Mouse (Mus musculus): ENCODE measurements around the gene Mrap2.
"Not testable (repeated sequence)": the region's sequence is repeated elsewhere in the genome, so short reads cannot be mapped to it uniquely, and the experiment has no call there.

The Mrap2 gene

DNA sequence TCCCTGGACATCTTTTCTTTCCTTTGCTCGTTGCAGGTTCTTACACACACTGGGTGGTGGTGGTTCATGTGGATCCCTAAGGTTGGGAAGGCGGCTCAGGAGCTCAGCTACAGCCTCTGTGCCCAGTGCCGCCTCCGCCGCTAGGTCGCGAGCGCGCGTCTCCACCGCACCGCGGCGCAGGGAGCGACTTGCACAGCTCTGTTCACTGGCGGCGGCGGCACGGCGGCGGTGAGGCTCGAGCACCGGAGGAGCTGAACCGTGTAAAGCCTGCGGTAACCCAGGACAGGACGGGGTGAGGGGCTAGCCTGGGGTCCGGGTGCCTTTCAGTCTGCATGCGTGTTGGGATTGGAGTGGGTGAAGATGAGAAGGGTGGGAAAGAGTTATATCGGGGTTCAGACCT, at the start of gene Mrap2:
Gene Mrap2, plus strand, starts transcription at position 201 of the 400 bp plus-strand sequence.
- in situ Hi-C loops (cut with MboI, MseI): no loop called here

DNA sequence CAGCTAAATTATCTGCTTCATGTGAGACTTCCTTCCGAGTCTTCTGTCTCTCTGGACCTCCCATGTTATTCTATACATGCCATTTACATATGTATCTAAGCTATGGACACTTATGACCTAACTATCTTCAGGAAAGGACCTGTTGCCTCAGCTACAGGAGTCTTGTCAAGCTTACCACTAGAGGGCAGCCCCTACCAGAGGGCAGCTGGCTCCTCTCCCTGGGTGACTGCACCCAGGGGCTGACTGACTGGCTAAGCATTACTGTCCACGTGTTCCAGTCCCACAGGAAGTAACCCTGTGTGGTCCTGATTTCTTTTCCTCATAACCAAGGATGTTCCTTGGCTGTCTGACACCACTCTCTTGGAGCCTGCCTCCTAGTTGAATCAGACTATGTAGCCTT, 46.1 kb upstream of the Mrap2 start:
- in situ Hi-C loops (cut with MboI, MseI): loop anchor here in 1 of 2 experiments (10.0 kb wide), 1 partner anchor 503 kb away; no protein-coding TSS in a partner anchor

DNA sequence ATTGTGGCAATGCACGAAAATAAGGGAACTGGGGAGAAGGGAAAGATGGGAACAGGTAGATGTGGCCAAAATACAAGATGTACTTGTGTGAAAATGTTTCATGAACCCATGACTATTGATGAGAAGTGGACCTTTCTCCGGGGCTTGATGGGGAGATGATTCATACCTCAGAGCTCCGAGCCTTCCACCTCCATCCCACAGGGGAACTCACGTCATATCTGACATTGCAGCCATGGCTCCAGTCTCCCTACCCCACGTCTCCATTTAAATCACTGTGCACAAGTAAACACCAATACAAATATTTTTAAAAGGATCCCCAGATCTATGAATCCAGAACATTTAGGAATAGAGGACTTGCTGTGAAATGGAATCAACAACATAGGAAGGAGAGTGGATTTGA, 29.1 kb upstream of the Mrap2 start:
- in situ Hi-C loops (cut with MboI, MseI): no loop called here

DNA sequence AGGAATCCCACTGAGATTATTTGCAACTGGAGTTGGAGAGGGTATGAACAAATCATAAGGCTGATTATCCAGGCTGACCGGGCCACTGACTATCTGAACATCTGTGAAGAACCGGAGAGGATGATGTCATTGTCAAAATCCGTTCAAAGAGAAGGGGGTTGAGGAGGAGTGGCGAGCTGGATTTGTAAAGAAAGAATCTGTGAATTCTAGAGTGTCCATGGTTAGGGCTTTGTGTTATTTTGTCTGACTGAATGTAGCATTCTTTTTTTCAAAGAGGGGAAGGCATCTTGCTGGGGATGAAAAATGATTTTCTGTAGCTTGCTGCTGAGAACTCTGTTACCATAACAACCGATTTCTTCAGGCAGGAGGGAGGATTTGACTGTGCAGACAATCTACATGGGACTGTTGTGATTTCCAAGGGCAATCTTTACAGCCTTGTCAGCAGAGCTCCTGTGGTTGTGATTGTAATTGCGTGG, 28.6 kb upstream of the Mrap2 start:
- in situ Hi-C loops (cut with MboI, MseI): no loop called here

DNA sequence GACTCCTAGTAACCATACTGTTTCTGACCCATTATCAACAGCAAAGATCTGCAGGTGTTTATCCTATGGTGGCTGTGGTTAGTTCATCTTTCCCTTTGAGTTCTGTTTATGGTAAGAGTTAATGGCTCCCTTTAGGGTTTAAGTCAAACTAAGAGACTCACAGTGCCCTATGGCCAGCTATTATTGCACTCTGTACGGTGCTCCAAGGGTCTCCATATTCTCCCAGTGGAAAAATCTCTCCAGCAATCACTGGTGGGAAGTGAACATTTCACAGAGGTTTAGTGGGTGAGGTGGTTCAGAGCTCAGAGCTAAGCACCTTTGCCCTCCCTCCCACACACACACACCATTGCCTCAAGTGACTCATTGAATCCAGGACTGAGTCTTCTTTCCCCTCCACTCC, 28.1 kb upstream of the Mrap2 start:
- in situ Hi-C loops (cut with MboI, MseI): no loop called here

DNA sequence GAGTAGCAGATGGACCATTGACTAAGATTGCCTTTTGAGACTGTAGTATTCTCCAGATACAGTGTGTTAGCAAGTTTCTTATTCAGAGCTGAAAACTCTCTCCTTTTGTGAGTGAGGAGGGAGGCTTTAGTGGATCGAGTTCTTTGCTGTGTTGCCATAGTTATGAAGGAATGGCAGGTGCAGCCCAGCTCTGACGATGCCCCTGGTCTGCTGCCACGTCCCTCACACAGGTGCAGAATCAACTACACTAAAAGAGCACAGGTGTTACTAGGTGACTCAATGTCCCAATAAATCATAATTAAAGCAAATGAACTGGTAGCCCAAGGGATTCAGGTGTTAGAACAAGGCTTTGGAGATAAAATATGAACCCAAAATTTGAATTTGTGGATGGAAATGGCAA, 25.1 kb upstream of the Mrap2 start:
- in situ Hi-C loops (cut with MboI, MseI): no loop called here

DNA sequence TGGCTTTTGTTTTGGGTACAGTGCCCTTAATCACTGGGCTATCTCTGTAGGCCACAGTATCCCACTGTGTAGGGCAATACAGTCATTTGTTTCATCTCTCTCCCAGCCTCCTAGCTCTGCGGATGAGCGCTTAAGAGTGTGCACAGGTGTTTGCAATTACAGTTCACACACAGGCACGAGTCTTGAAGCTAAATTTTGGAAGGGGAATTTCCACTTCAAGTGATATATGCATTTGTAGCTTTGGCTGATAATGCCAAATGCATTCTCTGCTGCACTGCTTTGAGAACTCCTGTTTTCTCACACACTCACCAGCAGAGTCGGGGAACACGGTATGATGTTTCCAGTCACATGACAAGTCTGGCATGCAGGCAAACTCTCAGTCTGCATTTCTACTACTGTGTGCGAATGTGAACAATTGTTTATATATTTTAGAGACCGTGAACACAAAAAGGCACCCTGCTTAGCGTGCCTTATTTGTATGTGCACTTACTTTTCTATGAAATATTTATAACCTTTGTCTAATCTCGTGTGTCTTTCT, 22.1 kb upstream of the Mrap2 start:
- in situ Hi-C loops (cut with MboI, MseI): no loop called here

DNA sequence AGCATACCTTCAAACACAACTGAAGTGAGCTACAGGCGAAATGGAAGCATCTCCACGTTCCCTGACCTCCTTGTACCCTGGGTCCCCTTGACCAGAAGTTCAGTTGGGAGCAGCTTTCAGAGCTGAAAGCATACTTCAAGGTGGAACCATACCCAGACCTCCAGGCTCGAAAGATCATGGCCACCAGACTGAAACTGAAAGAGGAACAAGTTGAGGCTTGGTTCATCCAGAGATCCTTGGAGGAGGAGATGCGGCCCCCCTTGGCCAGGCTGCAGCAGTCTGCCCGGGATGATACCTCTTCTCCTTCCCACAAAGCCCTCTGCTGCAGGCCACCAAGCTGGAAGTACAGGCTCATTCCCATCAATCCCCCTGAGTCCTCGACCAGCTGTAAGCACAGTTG, 17.1 kb upstream of the Mrap2 start:
- in situ Hi-C loops (cut with MboI, MseI): not testable (repeated sequence)

DNA sequence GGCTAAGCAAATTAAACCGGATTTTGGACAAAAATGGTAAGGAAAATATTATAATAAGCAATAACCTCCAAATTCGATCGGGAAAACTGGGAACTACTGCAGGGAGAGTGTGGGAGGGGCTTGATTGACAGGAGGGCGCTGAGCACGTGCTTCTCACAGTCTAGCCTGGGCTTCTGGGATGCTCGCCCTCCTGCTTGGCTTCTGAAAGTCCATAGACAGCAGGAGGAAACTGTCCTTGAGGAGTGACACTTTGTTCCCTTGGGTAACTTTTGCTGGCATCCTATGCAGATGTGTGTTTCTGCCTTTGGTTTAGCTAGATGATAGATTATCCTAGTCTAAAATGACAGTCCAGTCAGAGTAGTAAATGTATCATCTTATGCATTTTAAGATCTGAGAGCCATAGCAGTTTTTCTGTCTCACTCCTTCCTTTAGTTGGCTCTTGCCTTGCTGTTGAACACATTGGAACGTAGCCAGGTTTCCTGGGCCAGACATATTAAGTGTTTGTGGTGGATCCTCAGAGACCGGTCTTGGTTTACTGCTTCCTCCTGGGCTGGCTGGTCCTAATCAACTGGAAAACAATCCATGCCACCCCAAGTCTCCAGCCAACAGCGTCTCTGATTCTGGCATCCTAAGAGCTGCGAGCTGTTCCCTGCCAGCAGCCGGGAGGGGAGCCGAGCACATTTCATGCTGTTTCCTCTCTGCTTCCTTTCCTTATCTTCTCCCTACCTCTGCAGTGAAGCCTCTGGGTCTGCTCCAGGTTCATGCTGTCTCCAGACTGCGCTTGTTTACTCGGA, 8.1 kb upstream of the Mrap2 start:
- in situ Hi-C loops (cut with MboI, MseI): no loop called here

DNA sequence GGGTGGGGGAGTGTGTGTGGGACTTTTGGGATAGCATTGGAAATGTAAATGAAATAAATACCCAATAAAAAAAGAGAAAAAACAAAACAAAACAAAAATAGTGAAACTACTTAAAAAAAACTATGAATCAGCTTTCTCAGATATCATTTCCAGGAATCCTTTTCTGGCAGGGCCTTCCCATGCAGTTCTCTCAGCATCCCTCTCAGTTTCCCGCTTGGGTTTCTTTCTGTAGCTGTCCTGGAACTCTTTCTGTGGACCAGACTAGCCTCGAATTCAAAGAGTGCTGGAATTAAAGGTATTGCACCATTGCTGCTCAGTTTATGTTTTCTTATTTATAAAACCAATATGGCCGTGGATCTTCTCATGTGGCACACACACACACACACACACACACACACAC, 1.0 kb upstream of the Mrap2 start:
- in situ Hi-C loops (cut with MboI, MseI): no loop called here

DNA sequence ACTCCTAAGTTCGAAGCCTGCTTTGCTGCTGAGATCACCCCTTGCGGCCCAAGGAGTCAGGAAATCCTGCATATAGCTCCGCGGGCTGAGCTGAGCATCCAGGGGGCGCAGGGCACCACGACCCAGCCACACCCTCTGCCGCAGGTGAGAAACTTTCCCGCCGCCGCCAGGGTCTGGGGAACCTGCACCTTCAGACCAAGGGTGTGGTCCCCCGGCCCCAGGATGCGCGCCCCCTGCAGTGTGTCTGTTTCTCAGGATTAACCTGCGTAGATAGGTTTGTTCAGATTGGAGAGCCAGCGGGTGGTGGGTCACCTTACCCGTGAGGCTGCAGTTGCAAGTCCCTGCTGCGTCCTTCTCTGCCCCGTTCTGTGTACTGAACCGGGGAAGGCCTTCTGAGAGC, 426 bp downstream of the Mrap2 start:
- in situ Hi-C loops (cut with MboI, MseI): no loop called here

DNA sequence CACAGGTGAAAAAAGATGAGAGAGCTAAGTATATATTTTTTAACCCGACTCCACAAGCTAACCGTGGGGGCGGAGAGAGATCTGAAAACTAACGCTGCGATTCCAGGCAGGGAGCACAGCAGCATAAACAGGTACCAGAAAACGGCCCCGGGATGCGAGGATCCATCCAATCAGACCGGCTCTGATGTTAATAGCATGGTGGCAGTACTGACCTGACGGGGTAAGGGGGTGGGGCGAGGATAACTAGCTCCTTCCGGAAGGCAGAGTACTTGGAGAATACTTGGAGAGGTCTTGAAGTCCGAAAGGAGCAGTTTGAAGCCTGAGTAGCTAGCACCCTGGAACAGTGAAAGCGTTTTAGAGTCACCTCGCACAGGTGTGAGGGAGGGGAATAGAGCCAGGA, 1.1 kb downstream of the Mrap2 start:
- in situ Hi-C loops (cut with MboI, MseI): no loop called here

DNA sequence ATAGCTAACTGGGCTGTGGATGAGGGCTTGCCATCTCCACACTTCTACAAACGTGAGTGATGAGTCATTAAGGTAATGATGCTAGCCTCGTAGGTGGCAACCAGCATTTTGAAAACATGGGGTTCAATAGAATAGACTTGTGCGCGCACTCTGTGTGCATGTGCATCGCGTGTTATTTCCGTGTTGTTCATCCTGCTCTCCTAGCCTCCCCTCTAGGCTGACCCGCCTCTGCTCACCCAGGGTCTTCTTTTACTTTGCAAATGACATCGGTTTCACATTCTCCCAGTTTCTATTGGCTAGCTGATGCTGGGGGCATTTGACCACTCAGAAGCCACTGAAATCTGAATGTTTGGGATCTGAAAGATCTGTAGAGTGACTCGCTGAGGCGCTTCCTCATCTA, 1.6 kb downstream of the Mrap2 start:
- in situ Hi-C loops (cut with MboI, MseI): no loop called here

DNA sequence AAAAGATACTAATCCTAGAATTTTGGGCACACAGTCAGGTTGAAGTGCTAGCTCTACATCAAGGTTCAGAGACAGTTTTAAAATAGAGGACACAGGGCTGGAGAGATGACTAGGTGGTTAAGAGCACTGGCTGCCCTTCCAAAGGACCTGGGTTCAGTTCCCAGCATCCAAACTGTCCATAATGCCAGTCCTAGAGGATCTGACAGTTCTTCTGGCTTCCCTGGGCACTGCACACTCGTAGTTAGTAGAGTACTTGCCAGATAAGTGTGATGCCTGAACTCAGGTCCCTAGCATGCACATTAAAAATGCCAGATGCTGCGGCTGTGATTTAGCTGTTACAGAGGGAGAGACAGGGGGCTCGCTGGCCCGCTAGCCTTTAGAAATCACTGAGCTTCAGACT, 2.3 kb downstream of the Mrap2 start:
- in situ Hi-C loops (cut with MboI, MseI): no loop called here

DNA sequence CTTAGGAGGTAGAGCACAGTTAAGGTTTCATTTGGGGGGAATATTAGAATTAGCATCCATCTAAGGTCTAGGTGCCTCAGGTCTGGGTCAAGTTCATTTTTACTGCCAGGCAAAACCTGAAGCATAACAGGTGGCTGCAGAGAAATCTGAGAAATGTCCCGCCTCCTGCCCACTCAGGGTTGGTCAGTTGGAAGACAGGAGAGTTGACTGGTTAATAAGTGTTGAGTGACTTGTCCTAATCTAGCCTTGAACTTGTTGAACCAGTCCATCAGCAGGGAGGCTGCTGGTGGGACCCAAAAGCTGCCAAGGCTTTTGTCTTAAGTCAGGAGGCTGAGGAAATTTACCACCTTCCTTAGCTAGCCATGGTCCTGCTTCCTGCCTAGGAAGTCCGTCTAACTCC, 3.8 kb downstream of the Mrap2 start:
- in situ Hi-C loops (cut with MboI, MseI): no loop called here

DNA sequence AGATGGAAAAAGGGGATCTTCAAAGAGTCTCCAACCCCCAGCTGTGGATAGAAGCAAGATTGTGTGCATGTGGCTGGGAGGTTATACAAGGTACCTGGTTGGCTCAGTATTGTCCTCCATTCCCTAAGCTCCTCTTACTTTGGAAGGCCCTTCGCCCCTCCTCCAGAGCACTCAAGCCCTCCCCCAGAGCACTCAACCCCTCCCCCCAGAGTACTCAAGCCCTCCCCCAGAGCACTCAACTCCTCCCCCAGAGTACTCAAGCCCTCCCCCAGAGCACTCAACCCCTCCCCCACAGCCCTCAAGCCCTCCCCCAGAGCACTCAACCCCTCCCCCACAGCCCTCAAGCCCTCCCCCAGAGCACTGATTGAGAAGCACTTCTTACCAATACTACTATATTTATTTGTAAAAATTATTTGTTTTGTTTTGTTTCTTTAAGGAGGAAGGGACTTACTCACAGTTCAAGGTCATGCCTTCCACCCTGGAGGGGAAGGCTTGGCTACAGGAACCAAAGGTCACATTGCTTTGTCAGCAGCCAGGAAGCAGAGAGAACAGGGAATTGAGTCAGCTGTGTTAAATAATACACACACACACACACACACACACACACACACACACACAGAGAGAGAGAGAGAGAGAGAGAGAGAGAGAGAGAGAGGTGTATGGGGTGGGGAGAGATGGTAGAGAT, 8.7 kb downstream of the Mrap2 start:
- in situ Hi-C loops (cut with MboI, MseI): no loop called here

DNA sequence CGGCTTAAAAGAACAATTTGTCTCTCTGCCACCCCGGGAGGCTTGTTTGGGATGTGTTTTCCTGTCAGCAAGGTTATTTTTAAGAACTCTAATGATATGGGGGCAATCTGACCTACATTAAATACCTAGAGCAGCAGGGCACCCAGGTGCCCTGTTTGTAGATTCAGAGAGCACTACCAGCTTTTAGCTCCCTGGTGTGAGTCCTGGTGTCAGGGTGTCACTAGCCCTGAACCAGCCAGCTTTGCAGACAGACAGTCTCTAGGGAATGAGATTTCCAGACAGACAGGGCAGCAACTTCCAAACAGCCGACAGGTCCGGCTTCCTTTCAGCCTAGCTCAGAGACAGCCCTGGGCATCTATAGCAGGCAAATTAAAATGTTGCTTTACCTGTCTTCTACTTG, 18.5 kb downstream of the Mrap2 start:
- in situ Hi-C loops (cut with MboI, MseI): no loop called here

DNA sequence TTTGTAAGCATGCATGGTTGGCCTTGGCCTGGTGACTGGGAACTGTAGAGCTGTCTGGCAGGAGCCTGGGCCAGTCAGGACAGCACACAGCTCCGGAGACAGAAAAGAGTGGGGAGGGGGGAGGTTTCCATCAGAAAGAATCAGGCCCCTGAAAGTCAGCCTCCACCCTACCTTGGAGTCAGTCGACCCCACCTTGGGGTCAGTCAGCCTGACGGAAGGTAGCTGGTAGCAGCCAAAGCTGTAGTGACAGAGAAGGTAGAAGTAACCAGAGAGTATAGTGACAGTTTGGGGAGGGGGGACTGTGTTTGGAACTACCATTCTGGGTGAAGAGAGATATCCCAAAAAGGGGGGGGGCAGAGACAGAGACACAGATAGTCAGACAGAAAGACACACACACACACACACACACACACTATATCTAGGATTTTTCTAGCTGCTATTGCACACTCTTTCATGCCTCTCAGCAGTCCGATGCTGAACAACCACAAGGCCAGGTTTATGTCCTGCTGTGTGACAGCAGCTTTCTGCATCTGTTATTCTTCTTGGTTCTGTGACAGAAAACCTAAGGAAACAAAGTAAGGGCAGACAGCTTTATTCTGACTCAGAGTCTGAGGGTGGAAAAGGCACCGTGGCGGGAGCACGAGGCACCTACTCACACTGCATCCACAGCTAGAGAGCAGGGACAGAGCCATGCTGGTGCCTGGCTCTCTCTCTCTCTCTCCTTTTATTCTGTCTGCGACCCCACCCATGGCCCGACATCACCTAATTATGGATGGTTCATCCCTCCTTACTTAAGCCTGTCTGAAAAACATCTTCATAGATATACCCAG, 23.1 kb downstream of the Mrap2 start:
- in situ Hi-C loops (cut with MboI, MseI): no loop called here

DNA sequence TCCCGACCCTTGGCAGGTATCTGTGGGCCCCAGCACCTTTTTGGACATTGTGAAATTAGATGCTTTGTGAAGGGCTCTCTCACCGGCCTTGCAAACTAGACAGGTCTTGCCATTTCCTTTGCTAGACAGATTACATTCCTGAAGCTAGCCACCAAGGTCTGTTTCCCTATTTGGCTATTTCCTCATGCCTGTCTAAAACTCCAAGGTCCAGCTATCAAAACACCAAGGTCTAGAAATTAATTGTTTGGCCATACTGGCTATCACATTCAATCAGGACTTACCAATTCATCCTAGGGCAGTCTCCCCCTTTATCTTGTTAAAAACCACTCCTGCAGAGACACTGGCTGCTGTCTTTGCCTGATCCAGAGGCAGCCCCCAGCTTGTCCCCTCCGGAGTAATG, 23.9 kb downstream of the Mrap2 start:
- in situ Hi-C loops (cut with MboI, MseI): no loop called here

DNA sequence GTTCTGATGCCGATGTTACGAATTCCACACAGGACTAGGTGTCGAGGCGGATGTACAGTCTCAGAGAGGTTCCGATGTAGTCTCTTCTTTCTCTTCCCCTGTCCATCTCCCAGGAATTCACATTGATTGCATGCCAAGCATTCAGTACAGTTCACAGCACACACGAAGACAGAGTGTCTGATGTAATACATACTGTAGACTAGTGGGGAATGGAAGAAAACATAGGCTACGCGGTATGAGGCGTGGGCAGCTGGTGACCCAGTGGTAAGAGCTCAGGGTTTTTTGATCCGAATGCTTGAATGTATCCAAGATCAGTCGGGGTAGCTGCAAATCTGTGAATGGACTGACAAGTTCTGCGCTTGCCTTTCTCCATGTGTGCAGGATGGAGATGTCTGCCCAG, 25.0 kb downstream of the Mrap2 start:
- in situ Hi-C loops (cut with MboI, MseI): no loop called here

DNA sequence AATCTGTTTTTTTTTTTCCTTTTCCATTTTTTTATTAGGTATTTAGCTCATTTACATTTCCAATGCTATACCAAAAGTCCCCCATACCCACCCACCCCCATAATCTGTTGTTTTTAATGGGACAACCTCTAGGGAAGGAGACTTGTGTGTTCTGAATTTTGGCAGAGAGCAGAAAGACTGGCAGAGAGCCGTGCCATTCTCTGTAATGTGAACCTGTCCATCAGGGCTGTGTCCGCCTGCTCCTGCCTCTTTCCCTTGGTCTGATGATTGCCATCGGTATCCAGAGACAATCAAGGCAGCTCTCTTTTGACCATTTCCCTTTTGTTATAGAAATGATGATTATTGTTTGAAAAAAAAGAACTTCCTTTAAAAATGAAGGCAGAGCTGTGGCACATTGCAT, 26.8 kb downstream of the Mrap2 start:
- in situ Hi-C loops (cut with MboI, MseI): loop anchor here in 1 of 2 experiments (10.0 kb wide), 1 partner anchor 356 kb away; no protein-coding TSS in a partner anchor

DNA sequence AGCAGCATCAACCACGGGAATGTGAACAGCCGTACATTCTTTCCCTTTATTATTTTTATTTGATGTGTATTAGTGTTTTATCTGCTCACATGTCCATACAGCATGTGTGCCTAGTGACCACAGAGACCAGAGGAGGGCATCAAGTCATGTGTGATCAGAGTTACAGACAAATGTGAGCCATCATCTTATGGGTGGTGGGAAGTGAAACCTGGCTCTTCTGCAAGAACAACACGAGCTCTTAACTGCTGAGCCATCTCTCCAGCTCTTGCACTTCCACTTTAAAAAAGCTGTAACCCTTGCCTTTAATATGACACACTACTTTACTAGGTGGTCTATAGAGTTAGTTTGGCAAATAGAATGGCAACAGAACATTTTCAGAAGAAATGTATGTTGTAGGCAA, 27.4 kb downstream of the Mrap2 start:
- in situ Hi-C loops (cut with MboI, MseI): loop anchor here in 1 of 2 experiments (10.0 kb wide), 1 partner anchor 357 kb away; no protein-coding TSS in a partner anchor
